Mouse (Mus musculus): ENCODE data around the gene Gadl1.

- TF ChIP-seq CTCF (IDR thresholded peaks at IDR 0.05; ENCODE audit: low read depth) (no peak), EP300 (IDR thresholded peaks at IDR 0.05; ENCODE audit: low read depth) (no peak)
Observed at GRCm38 (mm10) chr9:116121472-116121871, 212.2 kb downstream of the Gadl1 start.

Measured in heart, postnatal 0 days (tissue).